In the genomic region with DNA sequence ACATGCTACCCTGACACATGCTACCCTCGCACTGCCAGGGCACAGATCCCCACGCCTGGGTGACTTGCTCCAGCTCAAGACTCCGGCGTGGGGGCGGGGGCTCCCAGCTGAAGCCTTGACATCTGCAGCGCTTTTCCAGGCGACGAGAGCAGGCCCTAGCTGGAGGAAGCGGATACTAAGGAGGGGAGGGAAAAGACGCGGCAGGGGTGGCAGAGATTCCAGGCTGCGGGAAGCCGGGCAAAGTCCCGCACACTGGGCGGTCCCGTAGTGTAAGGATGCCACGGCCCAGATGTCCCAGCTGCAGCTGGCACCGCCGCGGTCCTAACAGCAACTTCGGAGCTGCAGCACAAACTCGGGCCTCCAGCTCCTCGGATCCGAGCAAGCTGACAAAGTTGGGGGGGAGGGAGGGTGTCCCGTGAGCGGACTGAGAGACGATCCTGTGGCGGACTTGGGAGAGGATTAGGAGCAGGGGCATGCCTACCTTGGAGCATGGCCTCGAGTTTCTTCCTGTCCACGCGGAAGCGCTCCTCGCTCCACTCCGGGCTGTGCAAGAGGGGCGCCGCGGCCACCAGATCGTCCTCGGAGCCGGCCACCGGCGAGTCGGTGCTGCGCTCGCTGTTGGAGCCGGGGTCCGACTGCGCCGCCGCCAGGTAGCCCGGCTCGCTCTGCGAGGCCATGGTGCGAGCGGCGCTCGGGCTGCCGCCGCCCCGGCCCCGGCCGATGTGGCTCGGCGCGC, we compare ENCODE assay signal across 8 mouse cellular contexts. TPM values are rescaled to one million over a fixed set of nuclear protein-coding genes. Genes with fewer than 3 reads are reported as not detected.
A peak's percentile ranks its signal among the peaks of the same experiment; 100 is the strongest.
DNase-seq lines count a peak whose midpoint lies in the region; ATAC-seq and TF ChIP-seq lines count a peak whose summit lies in the region.

No protein-coding gene starts in this region.

- peak overlapping the region; percentile 71 for H3K4me3 ChIP-seq in hindbrain, embryonic 11.5 days (ENCODE audit: low read depth, low read length)
- H3K4me3 ChIP-seq in small intestine, adult 2 months (ENCODE audit: low read depth, low read length), result peak overlapping the region; percentile 57

- ATAC-seq in Patski, result peak; percentile 54
- ATAC-seq in hindbrain, embryonic 11.5 days (ENCODE audit: low FRiP score), result peak; percentile 86
- peak; percentile 17; the same call in 1 of the 2 replicates for ATAC-seq in megakaryocyte progenitor cell, adult 5-6 weeks (replicated peaks; ENCODE audit: poor library complexity)
- no peak for ATAC-seq in megakaryocyte-erythroid progenitor cell, adult 5-6 weeks (replicated peaks; ENCODE audit: low FRiP score, low TSS enrichment, poor library complexity, severe bottlenecking)

- no peak for TF ChIP-seq CTCF in Patski (IDR thresholded peaks at IDR 0.05)
- no peak for TF ChIP-seq CTCF in brain, embryonic 14.5 days (IDR thresholded peaks at IDR 0.05; ENCODE audit: borderline replicate concordance, extremely low read depth, insufficient read depth, insufficient read length)
- no peak for TF ChIP-seq CTCF in small intestine, adult 2 months (IDR thresholded peaks at IDR 0.05; ENCODE audit: extremely low read depth, insufficient read length, insufficient replicate concordance, low read depth, low read length)

- 0 out of 2 replicates have a peak, but pooled peaks have one; percentile 11 for TF ChIP-seq POLR2A in brain, embryonic 14.5 days (IDR thresholded peaks at IDR 0.05; ENCODE audit: borderline replicate concordance, extremely low read depth, insufficient read depth, insufficient read length, poor library complexity, severe bottlenecking)
- no peak for TF ChIP-seq POLR2A in small intestine, adult 2 months (IDR thresholded peaks at IDR 0.05; ENCODE audit: low read depth, low read length)

- DNase-seq in Patski (ENCODE audit: low read depth, low spot score), result no peak
- DNase-seq in brain, embryonic 14.5 days (ENCODE audit: low read depth), result peak; percentile 65
- peak; percentile 32 to 39 for DNase-seq in frontal cortex, postnatal 36 days (ENCODE audit: low spot score in 2 of 2)
- DNase-seq in hindbrain, embryonic 11.5 days (ENCODE audit: low spot score), result peak; percentile 68
- peak; percentile 18 to 29 for DNase-seq in left cerebral cortex, postnatal 25 days (ENCODE audit: low spot score in 2 of 2)

- H3K9me3 ChIP-seq in hindbrain, embryonic 11.5 days (ENCODE audit: control insufficient read depth, low read length), result no peaks in the 10 kb centered on the region

- H3K36me3 ChIP-seq in hindbrain, embryonic 11.5 days (ENCODE audit: control insufficient read depth, insufficient read depth, low read length), result no peaks in the 10 kb centered on the region
- no peaks in the 10 kb centered on the region for H3K36me3 ChIP-seq in small intestine, adult 2 months (ENCODE audit: control insufficient read depth, insufficient read depth, low read length)

- under 1% methylated on average over 63 of the region's 65 CpGs for WGBS in hindbrain, embryonic 11.5 days
- 3% methylated on average over 65 of the region's 65 CpGs for WGBS in small intestine, adult 2 months

- H3K4me1 ChIP-seq in hindbrain, embryonic 11.5 days (replicated peaks; ENCODE audit: control insufficient read depth, insufficient read depth, low read length), result 0 out of 2 replicates have a peak, but pooled peaks cover 3% of the 10 kb centered on the region
- H3K4me1 ChIP-seq in small intestine, adult 2 months (ENCODE audit: control insufficient read depth, insufficient read depth, insufficient read length, low read length), result no peaks in the 10 kb centered on the region

- no peak overlapping the region for H3K27ac ChIP-seq in hindbrain, embryonic 11.5 days (ENCODE audit: low read depth, low read length)
- H3K27ac ChIP-seq in small intestine, adult 2 months (ENCODE audit: insufficient read depth, low read depth, low read length), result no peak overlapping the region

- H3K4me2 ChIP-seq in hindbrain, embryonic 11.5 days (replicated peaks; ENCODE audit: low read depth, low read length), result peak overlapping the region; percentile 95

- CTCF ChIA-PET in Patski (lab: Charles Lee), result interaction anchor here (0.8 to 1.4 kb wide), 5 partner anchors 13 to 59 kb away, joined by 3 to 4 read pairs (median 4); no protein-coding TSS in a partner anchor

- intact Hi-C loops in left cerebral cortex, postnatal 25 days (cut with DNase I), result no loop called here

- no peaks in the 10 kb centered on the region for H3K27me3 ChIP-seq in Patski
- H3K27me3 ChIP-seq in hindbrain, embryonic 11.5 days (ENCODE audit: control insufficient read depth, insufficient read depth, low read length), result peaks cover 5% of the 10 kb centered on the region; the same call in 1 of the 2 replicates
- peaks cover 13% of the 10 kb centered on the region for H3K27me3 ChIP-seq in small intestine, adult 2 months (ENCODE audit: control insufficient read depth, insufficient read depth, low read length)

- in situ Hi-C loops in Patski (cut with MboI; ENCODE audit: low pct_unique_long_range_greater_than_20kb), result loop anchor here (5.0 kb wide), 1 partner anchor 37 kb away; no protein-coding TSS in a partner anchor

- POLR2A ChIA-PET in Patski (lab: Charles Lee), result interaction anchor here (0.8 to 4.2 kb wide), 12 partner anchors 13 to 227 kb away, joined by 3 to 33 read pairs (median 4); no protein-coding TSS in a partner anchor

- H3K9ac ChIP-seq in hindbrain, embryonic 11.5 days (ENCODE audit: low read depth, low read length), result peak overlapping the region; percentile 69

RNA-seq across cellular contexts. Expression of a gene that starts 0.4 kb away (rescaled TPM):
- 384 TPM for polyA plus RNA-seq in Patski (2021)
- polyA plus RNA-seq in brain, embryonic 14.5 days (2012; rRNA removed), result 4.1 and 6.9 TPM in 2 replicates
- polyA plus RNA-seq in hindbrain, embryonic 11.5 days (2014; fragmentation: Nextera tagmentation; extraction: Ambion mirVana), result 8.4 and 9.4 TPM in 2 replicates
- total RNA-seq in left cerebral cortex, postnatal 25 days (2021), result 1 to 10 TPM; 5.0 to 5.2 TPM
- not detected in 2 replicates for total RNA-seq in megakaryocyte progenitor cell, adult 5-6 weeks (2015)
- not detected in 2 replicates for total RNA-seq in megakaryocyte progenitor cell, adult 5-6 weeks (2017)
- 2.5 and 3.1 TPM in 2 replicates for polyA plus RNA-seq in small intestine, adult 2 months (2012; rRNA removed)
- not detected in 2 replicates for total RNA-seq in megakaryocyte-erythroid progenitor cell, adult 5-6 weeks (2014; fragmentation: Nextera tagmentation)
- total RNA-seq in megakaryocyte-erythroid progenitor cell, adult 5-6 weeks (2017), result not detected in 2 replicates

Comparison
In these comparisons a context has a peak if more than half of its experiments do, and no peak if none do; other contexts are left out.
1. RNA of a gene that starts 0.4 kb away (polyA plus RNA-seq): 384 TPM in Patski (single experiment); 8.4 to 9.4 TPM in hindbrain, embryonic 11.5 days, 4.1 to 6.9 TPM in brain, embryonic 14.5 days and 2.5 to 3.1 TPM in small intestine, adult 2 months; every median in the first group is over 10 times any median in the second.